Mouse (Mus musculus): Measurements from ENCODE around the gene Prcd.
"Not testable (repeated sequence)": the region's sequence is repeated elsewhere in the genome, so short reads cannot be mapped to it uniquely, and the experiment has no call there.

The Prcd gene

DNA sequence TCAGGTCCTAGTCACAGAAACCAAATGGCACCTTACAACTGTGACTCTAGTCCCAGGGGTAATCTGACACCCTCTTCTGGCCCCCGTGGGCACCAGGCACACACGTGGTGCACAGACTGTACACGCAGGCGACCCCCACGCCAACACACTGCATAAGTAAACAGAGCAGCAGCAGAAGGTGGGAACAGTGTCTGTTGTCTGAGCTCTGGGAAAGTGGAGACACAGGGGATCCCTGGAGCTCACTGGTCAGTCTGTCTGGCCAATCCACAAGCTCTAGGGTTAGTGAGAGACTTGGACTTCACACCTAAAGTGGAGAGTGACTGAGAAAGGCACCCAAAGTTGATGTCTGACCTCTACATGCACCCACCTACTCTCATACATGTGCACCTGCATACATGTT, 16.0 kb downstream of the Prcd start:
- no peak for DNase-seq (ENCODE audit: low spot score in 2 of 2)

DNA sequence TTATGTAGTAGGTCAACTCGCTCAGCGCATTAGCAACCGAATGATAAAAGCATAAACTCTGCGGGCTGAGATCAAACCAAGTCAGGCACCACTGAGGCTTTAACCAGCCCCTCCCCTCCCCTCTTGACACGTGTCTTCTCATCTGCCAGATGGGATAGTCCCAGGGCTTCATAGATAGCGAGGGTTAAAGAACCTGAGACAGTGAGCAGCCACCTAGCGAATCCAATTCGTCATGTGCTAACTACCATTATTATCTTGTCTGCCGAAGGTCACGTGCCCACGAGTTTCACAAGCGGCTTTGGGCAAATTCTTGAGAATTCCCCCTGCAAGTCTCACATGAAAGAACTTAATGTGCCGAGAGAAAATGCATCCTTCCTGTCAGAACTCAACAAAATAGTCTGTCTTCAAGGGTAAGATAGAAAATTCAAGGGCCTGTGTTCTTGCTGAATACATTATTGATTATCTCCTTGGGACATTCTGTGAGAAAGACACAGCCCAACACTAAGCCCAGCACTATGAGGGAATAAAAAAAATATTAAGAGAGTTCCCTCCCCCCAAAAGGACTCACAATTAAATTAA, 16.5 kb downstream of the Prcd start:
- peak; percentile 19 to 27 for DNase-seq (ENCODE audit: low spot score in 2 of 2)

DNA sequence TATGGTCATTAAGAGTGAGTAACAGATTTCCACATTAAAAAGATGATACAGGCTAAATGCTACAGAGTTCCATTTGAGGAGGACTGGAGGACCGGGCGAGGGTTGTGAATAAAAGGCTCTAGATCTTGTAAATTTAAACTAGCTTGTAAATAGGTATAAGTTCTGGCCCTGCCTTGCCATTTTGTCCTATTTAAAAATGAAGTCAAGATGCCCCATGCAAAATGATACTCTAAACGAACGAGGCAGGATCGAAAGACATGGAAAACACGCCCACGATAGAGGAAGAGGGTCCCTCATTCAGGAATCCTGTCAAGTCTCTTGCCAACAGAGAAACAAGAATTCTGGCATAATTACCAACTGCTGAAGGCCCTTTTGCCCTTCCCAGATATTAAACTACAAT, 17.1 kb downstream of the Prcd start:
- no peak for DNase-seq (ENCODE audit: low spot score in 2 of 2)

DNA sequence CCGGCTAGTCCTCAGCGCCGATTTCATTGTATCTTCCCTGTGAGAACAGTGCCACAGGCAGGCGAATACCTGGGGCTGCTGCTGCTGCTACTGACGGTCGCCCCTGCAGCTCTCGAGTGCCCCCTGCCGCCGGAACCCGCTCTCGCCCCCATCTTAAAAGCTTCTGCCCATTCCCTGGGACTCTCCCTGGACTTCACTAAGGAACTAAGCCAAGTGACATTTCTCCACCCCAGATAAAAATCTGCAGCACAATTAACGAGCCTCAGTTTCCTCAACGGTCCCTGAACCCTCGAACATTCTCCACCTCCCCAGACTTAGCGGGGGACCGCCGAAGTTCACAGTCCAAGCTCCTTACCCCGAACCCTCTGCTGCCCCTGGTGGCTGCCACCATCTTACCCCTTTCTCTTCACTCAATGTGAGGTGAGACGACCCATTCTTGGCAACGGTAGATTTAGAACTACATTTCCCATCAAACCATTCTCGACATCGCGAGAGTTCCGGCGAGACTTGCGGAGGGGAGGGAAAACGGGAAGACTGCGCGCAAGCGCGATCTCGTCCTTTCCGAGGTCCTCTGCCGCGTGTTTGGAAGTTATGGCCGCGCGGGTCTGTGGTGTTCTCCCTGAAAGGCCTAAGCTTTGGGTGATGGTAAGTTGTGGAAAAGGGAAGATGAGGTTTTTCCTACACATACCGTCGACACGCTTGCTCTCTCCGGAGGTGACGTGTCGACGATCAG, 17.9 kb downstream of the Prcd start:
- DNase-seq (ENCODE audit: low spot score in 2 of 2): peak; percentile 97 to 99

DNA sequence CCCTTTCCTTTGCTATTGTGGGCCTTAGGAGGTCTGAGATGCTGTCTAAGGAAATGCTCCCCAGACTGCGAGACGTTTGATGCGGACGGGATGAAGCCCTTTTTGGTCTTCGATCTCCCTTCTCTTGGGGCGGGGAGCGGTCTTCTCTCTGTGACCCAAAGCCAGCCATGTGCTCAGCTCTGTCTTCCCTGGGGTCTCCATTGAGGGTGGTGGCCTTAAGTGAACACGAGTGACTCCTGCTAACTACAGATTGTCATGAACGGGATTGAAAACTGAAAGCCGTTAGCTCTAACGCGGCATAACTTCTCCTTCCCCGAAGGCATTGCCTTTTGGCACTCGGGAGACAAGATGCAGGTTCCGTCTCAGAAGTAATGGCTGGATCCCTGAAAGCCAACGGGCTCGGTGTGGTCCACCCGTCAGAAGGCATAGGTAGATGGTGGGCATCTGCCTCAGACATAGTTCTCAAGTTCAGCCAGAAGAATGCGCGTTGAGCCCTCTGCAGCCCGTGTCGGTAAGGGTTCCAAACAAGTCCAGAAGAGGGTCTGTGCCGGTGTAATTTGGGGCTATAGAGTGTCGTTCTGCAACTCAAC, 18.6 kb downstream of the Prcd start:
- DNase-seq (ENCODE audit: low spot score in 2 of 2): no peak

DNA sequence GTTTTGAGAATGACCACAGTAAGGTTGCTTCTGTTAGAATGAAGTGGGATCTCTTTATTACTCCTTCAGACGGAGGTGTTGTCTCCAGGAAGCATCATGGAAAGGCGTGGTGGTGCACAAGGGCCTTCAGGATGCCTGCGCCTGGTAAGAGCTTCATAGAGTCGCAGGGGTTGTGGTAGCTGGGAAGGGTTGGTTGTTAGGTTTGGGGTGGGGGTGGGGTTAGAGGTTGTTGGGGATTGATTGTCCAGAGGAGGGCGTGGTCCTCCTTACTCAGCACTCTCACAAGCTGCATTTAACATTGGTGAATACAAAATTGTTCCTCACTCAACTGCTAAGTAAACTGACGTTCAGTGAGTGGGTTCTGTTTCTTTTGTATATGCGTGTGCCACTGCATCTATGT, 19.3 kb downstream of the Prcd start:
- no peak for DNase-seq (ENCODE audit: low spot score in 2 of 2)

DNA sequence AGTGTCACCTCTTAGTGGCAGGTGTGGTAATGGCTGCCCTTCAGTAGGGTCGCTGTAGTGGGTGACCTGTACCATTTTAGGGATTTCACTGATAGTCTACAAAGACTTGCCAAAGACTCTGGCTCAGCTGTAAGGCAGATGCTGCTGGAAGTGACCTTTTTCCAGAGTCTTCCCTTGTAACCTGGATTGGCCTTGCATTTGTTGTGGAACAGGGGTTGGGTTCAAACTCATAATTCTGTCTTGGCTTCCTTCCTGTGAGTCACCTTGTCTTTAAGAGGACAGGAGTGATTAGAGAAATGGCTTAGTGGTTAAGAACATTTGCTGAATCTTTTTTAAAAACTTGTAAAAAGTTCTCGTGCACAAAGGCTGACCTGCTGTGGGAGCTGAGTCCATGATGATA, 20.1 kb downstream of the Prcd start:
- DNase-seq (ENCODE audit: low spot score in 2 of 2): no peak

DNA sequence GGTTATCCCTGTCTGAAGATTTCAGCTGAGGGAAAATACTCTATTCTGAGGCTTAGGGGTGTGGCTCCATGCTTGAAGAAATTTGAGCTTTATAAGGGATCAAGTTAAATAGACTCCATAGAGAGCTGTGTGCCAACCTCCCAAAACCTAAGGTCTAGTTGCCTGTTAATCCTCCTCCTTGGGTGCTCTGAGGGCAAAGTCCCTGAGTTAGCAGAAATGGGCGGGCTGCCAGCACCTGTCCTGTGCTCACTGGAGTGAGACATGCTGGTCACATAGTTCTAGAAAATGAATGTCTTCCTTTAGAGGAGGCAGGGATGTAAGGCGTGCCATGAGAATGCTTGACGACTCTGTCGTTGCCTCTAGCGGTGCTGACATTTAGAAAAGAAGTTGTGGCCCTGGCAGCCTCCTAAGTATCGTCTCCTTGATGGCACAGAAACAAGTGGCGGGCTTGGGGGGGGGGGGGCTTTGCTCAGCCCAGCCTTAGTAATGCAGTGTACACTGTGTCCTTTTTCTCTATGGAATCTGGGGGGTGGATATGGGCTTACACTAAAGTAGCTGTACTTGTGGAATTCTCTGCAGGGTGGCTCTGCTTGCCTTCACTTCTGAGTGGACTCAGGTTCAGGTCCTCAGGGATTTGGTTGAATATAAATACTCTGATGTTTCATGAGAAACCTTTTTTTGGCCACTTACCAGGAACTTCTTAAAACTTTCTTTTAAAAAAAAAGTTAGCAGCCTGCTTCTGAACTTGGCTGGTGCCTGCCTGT, 21.5 kb downstream of the Prcd start:
- DNase-seq (ENCODE audit: low spot score in 2 of 2): no peak

DNA sequence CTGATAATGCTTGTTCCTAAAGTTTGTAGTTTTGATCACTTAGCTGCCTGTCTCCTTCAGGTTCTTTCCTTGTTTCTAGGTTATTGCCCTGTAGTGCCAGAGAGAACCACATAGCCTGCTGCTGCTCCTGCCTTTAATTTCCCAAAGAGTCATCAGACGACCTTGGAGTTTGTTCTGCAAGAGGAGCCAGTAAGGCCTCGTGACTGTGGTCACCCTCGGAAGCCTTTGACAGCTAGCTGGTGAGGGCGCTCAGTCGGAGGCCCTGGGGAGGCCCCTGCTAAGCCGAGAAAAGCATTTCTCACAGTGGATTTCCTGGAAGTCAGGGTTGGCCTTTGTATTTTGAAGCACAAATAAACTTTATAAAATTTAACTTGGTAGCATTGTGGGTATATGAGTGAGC, 22.1 kb downstream of the Prcd start:
- not testable (repeated sequence) for DNase-seq (ENCODE audit: low spot score in 2 of 2)

DNA sequence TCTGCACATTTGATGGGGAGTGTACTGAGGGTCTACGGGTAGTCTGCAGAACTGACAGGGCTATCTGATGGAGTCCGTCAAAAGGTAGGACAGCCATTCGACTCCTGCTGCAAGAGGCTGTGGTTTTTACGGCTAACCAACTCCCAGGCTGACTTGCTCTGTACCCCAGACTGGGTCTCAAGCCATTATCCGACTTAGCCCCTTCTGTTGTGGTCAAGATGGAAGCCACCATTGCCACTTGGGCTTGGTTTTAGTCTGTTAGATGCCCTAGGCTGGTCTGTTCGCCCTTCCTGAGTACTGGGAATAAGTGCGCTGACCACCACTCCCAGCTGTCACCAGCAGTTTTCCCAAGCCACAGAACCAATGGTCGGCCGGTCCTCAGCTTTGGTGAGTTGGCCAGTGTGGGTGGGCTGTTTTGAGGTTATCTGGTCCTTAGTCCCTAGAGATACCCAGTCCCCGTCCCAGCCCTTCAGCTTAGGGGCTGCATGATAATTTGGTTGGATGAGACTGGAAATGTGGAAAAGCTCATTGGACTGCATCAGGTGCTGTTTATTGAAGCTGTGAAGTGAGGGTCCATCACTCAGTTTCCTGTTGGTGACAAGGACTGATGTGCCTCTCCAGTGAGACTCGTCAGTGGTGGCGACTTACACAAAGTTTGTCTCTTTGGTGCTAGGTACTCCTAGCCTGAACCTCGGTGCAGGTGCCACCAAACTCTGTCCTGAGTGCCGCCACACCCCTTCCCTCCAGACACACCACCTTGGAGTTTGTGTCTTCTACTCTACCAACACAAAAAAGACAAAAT, 23.0 kb downstream of the Prcd start:
- DNase-seq (ENCODE audit: low spot score in 2 of 2): no peak

DNA sequence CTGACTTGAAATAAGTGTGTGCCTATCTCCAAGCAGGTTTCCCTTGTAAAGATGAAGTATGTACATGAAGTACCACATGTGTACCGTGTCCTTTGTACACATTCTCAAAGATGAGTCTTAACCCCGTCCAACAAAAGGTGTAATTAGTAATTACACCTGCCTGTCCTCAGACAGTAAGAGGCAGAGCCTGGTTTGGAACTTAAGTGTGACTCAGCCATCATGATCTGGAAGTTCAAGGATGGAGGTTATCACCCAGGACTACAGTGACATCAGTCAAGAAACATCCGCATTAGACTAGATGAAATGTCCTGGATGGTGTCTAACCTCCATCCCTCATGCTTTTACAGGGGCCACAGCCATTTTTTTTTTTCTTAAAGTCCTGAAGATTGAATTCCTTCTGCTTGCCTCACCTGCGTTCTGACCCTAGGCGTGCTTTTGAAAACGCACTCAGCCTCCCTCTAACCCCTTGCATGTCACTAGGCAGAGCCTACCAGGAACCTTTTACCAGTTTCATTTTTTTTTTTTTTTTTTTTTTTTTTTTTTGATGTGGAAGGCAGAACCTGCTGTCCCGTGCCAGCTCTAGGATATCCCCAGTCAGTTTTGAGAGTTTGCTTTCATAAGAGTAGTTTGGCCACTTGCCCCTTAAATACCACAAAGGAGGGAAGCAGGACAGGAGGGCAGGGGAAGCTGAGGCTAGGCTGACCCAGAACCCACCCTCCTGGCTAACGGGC, 24.5 kb downstream of the Prcd start:
- no peak for DNase-seq (ENCODE audit: low spot score in 2 of 2)

DNA sequence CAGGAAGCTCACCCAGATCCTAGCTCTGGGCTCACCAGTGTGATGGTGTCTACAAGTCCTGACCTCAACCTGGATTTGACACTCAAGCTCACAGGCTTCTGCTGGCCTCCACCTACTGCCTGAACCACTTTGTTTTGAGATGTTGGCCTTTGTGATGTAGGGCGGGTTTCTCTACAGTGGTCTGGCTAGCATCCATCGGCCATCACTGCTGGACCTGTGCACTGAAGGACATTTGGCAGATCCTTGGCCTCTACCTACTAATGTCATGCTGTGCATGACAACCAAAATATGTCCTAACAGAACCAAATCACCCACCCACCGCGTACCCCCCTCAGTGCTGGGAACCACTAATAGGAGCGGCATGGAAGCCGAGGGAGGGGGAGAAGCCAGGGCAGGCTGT, 25.8 kb downstream of the Prcd start:
- no peak for DNase-seq (ENCODE audit: low spot score in 2 of 2)

DNA sequence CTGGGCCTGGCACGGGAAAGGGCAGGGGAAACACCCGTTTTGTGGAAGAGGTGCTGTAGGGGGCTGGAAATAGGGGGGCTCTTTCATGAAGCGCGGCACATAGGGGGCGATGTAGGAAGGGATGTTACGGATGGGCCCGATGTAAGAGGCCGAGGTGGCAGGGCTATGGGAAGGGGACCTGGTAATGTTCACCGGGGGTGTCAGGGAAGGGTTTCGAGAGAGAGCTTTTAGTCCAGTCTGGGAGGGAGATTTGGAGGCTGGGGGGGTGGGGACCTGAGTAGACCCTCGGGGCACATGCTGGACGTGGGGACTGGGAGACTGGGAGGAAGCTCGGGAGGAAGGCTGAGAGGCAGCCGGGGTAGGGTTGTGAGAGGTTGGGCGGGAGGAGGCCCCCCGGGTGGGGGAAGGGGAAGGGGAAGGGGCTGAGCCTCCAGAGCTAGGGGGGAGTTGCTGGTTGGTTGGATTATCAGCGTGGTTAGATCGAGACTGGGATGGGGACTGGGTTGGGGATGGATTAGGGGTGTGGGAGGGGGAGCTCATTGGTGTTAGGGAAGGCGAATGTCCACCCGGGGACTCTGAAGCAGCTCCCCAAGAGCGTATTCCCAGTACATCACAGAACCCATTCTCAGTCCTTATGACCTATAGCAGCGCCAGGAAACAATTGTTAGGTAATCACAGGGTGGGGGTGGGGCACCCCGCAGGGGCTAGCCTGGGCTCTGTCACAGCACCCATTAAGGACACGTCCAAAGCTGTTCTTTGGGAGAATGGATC, 27.2 kb downstream of the Prcd start:
- DNase-seq (ENCODE audit: low spot score in 2 of 2): no peak

DNA sequence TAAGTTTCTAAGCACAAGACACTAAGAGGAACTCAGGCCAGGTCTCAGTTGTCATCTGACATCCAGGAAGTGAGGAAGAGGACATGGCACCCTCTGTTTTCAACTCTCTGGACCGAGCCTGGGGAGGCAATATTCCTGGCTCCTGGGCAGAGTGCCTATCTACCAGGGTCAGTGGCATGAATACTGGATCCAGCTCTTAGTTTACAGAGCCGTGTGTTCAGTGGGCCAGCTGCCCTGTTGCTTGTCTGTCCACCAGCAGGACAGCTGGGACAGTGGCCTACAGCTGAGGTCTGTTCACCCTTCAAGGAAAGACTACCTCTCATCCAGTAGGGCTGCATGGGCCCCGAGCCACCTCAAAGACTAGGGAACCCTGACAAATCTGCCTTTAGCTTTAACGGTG, 27.8 kb downstream of the Prcd start:
- DNase-seq (ENCODE audit: low spot score in 2 of 2): no peak

DNA sequence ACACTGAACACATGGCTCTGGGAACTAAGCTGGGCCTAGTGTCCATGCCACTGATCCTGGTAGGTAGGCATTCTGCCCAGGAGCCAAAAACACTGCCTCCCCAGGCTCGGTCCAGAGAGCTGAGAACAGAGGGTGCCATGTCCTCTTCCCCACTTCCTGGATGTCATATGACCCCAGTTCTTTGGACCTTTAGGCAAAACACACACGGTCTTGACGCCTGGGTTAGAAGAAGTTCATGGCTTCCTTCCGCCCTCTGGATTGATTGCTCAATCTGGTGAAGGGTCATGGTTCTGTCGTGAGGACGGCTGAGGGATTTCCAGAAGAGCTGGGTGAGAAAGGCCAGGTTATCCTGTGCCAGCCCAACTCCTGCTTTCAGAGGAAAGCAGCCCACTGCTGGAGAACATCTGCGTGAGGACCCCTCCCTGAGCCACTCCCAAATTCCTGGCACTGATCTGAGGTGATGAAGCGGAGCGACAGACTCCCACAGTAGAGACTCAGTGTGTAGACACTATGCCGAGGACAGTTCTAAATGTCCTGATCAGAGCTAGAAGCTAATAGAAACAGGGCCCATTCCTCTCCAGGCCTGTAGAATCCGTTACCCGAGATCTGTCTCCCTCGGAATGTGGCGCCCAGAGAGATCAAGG, 29.3 kb downstream of the Prcd start:
- DNase-seq (ENCODE audit: low spot score in 2 of 2): no peak

DNA sequence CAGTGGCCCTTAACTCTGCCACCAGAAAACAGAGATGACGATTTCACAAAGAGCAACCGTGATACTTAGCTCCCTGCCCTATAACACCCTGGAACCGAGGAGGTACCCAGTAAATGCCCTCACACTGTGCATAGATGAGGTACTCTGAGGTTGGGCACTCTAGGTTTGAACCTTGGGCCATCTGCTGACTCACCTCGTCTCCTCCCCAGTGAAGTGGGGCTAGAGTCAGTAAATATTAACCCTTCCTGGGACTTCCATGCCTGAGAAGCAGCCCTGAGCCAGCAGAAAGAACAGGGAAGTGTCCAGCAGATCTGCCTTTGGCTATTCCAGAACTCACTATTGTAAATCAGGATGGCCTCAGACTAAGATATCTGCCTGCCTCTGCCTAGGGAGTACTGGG, 30.4 kb downstream of the Prcd start:
- DNase-seq (ENCODE audit: low spot score in 2 of 2): no peak

DNA sequence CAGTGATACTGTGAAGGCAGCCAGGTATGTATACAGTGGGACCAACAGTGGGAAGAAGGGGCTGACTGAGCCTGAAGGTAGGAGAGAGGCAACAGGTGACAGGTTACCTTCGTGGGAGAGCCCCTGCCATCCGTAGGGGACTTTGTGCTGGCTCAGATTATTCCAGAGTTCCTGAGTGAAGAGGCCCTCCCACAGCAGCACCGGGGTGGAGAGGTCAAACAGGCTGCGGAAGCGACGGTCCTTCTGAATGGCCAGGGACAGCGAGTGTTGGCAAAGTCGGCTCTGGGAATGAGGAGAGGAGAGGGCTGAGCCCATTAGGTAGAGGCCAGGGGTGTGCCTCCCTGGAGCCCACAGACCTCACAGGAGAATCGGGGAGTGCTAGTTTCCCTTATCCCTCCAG, 32.4 kb downstream of the Prcd start:
- DNase-seq (ENCODE audit: low spot score in 2 of 2): no peak

DNA sequence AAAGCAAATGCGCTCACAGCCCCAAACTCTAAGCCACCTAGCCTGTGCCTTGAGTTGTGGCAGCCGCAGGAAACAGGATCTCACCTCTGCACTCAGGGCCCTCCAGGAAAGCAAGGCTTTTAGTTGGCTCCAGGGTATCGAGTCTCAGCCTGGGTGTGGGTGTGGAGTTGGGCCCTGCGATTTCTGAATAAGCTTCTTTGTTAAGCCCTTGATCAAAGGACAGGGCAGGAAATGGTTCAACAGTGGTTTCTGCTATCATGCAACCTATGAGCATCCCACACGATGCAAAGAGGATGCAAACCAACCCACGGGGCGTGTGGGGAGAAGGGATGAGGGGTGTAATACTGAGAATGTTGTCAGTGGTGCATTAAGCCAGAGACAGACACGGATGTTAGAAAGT, 34.6 kb downstream of the Prcd start:
- peak in 1 of 2 experiments; percentile 14 for DNase-seq (ENCODE audit: low spot score in 2 of 2)

DNA sequence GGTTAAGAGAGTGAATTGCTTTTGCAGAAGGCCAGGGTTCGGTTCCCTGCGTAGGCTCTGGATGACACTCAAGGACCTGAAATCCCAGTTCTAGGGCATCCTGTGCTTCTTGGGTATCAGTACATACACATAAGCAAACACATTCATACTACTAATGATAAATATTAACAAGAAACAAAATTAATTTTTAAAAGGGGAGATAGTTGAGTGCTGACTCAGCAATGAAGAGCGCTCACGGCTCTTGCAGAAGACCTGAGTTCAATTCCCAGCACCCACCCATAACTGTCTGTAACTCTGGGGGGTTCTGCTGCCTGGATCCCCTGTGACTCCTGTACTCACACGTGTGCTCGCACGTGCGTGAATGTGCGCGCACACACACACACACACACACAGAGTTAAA, 36.3 kb downstream of the Prcd start:
- no peak for DNase-seq (ENCODE audit: low spot score in 2 of 2)
